Mouse (Mus musculus): ENCODE measurements around the gene Nemp1. TPM values are rescaled to one million over a fixed set of nuclear protein-coding genes. Genes with fewer than 3 reads are reported as not detected.

The Nemp1 gene
- total RNA-seq, 2 experiments from 2014 or later: 4.1 to 4.7 TPM

GRCm38 (mm10) chr10:127748847-127749612 is 82.3 kb downstream of the Nemp1 start:
- TF ChIP-seq CTCF (IDR thresholded peaks at IDR 0.05): no peak
- Histone ChIP-seq H3K27ac (no peak overlapping the region), H3K4me3 (no peak overlapping the region)
- intact Hi-C loops (cut with DNase I): no loop called here
- DNase-seq (ENCODE audit: extremely low spot score in 1 of 2, low spot score in 2 of 2): no peak

GRCm38 (mm10) chr10:127750136-127750777 is 83.6 kb downstream of the Nemp1 start:
- Histone ChIP-seq H3K27ac (no peak overlapping the region), H3K4me3 (peak overlapping the region; percentile 39)
- no peak for DNase-seq (ENCODE audit: extremely low spot score in 1 of 2, low spot score in 2 of 2)
- intact Hi-C loops (cut with DNase I): no loop called here
- TF ChIP-seq CTCF (IDR thresholded peaks at IDR 0.05): no peak

Other genes with a start within 250 kb of the Nemp1 start
- 1 to 10 TPM; 2.6 to 9.9 TPM for gene Stac3, start 165.2 kb upstream of the Nemp1 start, total RNA-seq (2021)
- gene Ndufa4l2, start 151.9 kb upstream of the Nemp1 start, total RNA-seq (2021): 1 to 10 TPM; 4.2 to 5.6 TPM
- 10 to 100 TPM; 24.1 to 26.0 TPM for gene Shmt2, start 144.5 kb upstream of the Nemp1 start, total RNA-seq (2021)
- 1 to 10 TPM; 5.4 to 5.5 TPM for gene Nxph4, start 132.3 kb upstream of the Nemp1 start, total RNA-seq (2021)
- gene Lrp1, start 45.8 kb upstream of the Nemp1 start, total RNA-seq (2021): 100 to 1,000 TPM; 341 to 357 TPM
- 10 to 100 TPM; 11.4 to 12.9 TPM for gene Stat6, start 23.9 kb upstream of the Nemp1 start, total RNA-seq (2021)
- 10 to 100 TPM; 44.9 to 67.4 TPM for gene Nab2, start 1.7 kb downstream of the Nemp1 start, total RNA-seq (2021)
- gene Myo1a, start 38.3 kb downstream of the Nemp1 start, total RNA-seq (2021): 1 to 10 TPM; 1.2 to 1.4 TPM
- 10 to 100 TPM; 13.9 to 14.9 TPM for gene Tac2, start 57.6 kb downstream of the Nemp1 start, total RNA-seq (2021)
- gene Zbtb39, start 72.6 kb downstream of the Nemp1 start, total RNA-seq (2021): 10 to 100 TPM in 1 of 2 experiments, 1 to 10 TPM in 1; 9.8 to 10.3 TPM
- 1 to 10 TPM; 1.5 to 2.8 TPM for gene Gpr182, start 84.8 kb downstream of the Nemp1 start, total RNA-seq (2021)
- under 1 TPM; 0.23 to 0.28 TPM for gene Rdh1, start 92.8 kb downstream of the Nemp1 start, total RNA-seq (2021)
- not detected for gene Rdh16f1, start 92.9 kb downstream of the Nemp1 start, total RNA-seq (2021)
- gene Rdh9, start 109.5 kb downstream of the Nemp1 start, total RNA-seq (2021): under 1 TPM; 0.54 to 0.58 TPM
- gene Rdh16, start 134.3 kb downstream of the Nemp1 start, total RNA-seq (2021): under 1 TPM; 0.20 to 0.28 TPM
- not detected for gene Rdh19, start 183.0 kb downstream of the Nemp1 start, total RNA-seq (2021)
- not detected for gene Rdh16f2, start 199.6 kb downstream of the Nemp1 start, total RNA-seq (2021)
- not detected for gene Rdh7, start 221.9 kb downstream of the Nemp1 start, total RNA-seq (2021)
- gene Sdr9c7, start 231.6 kb downstream of the Nemp1 start, total RNA-seq (2021): not detected